Mouse (Mus musculus): ENCODE data around the gene Ptcd2.

DNA sequence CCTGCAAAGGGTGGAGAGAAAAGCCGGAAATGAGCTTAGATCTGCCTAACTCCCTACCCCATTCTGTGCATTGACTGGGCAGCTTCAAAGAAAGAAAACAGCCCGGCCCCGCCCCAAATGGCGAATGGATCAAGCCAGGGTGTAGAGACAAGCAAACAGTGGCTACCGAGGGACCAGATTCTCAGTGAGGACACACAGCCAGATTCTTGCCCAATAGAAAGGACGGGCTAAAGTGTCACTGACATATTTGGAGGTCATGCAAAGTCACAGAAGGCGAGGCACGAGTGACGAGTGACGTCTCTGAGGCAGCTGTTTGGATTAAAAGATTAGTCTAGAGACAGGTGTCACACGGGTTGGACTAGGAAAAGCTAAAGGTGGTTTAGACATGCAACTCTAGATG lies 40.1 kb downstream of the Ptcd2 start:
- TF ChIP-seq CTCF (IDR thresholded peaks at IDR 0.05; ENCODE audit: extremely low read depth, insufficient read depth, low read length), result no peak
- no peak for TF ChIP-seq POLR2A (IDR thresholded peaks at IDR 0.05; ENCODE audit: extremely low read depth, insufficient read depth, low read length)
